Mouse (Mus musculus): Measurements from ENCODE around the gene Fam19a5. TPM values are rescaled to one million over a fixed set of nuclear protein-coding genes. Genes with fewer than 3 reads are reported as not detected.

Gene Fam19a5
- total RNA-seq, 2 experiments from 2014 or later: 112 to 119 TPM

- no peak for DNase-seq (ENCODE audit: low spot score in 2 of 2)
Measured at GRCm38 (mm10) chr15:87717056-87717455, 173.0 kb downstream of the Fam19a5 start.

DNA sequence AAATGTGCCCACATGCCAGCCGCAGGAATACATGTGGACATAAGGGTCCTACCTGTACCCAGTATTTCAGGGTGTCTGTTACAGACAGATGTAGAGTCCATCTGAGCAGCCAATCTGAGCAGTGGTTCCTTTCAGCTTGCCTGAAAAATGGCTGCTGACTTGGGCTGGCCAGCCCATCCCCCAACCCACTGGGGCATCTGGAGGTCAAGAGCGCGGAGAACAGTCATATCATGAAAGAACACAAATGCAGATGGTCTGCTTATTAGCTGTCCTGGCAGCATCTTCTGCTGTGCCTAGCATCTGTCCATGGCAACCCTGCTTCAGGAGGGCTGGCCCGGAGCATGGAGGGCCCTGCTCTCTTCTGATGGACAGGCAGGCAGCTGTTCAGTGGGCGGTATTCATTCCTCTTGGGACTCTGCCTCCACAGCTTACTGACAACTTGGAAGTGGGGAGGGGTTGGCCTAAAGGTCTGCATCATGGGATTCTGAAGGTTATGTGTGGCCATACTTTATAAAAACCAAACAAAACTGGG is 179.4 kb downstream of the Fam19a5 start:
- no peak for DNase-seq (ENCODE audit: low spot score in 2 of 2)

DNA sequence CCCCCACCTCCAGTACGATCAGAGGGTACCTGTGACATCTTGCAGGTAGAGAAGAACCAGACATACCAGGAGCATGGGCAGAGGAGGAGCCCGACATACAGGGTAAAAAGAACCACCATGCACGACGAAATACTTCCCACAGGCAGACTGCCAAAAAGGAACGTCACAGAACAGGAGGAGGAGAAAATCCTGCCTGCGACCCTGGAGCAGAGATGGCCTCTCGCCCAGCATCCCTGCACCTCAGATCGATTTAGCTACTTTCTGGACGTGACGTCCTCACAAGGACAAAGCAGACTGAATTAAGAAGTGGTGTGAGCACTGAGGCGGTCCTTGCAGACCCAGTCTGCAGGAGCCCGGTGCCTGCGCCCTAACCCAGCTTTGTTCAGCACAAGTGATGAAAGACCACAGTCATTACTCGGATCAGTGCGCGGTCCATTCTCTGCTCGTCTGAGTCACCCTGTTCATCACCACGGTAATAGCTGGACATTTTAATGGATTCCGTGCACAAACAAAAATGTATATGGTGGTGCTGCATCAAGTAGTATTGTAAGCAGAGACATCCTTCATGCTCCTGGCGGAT is 182.6 kb downstream of the Fam19a5 start:
- DNase-seq (ENCODE audit: low spot score in 2 of 2): no peak

GRCm38 (mm10) chr15:87736345-87736744 is 192.2 kb downstream of the Fam19a5 start:
- DNase-seq (ENCODE audit: low spot score in 2 of 2): no peak

DNA sequence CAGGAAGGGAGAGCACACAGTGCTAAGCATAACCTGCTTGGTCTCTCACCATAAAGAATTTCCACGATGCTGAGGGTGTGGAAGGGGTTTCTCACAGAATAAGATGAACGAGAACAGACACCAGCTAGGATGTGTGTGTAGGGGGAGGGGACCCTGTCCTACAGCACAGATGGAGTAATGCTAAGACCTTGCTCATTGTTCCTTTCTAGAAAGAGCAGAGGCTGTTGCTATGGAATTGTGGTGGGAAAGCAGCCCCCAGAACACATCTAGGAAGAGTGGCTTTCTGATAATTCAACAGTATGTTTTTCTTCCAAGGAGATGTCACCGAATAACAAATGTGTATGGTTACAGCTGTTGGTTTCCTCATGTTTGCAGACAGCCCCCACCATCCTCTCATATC is 211.4 kb downstream of the Fam19a5 start:
- DNase-seq (ENCODE audit: low spot score in 2 of 2): no peak

GRCm38 (mm10) chr15:87765876-87766275 is 221.8 kb downstream of the Fam19a5 start:
- no peak for DNase-seq (ENCODE audit: low spot score in 2 of 2)

DNA sequence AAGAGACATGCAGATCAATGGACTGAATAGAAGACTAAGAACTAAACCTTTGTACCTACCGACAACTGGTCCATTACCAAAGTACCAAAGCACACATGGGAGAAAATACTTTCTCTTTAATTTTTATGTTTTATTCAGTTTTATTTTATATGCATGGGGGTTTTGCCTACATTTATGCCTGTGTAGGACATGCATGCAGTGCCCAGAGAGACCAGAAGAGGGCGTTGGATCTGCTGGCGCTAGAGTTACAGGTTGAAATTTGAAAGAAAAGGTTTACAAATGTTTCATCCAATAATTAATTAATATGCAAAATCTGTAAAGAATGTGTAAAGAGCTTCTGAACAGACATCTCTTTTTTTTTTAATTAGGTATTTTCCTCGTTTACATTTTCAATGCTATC is 229.9 kb downstream of the Fam19a5 start:
- DNase-seq (ENCODE audit: low spot score in 2 of 2): no peak

DNA sequence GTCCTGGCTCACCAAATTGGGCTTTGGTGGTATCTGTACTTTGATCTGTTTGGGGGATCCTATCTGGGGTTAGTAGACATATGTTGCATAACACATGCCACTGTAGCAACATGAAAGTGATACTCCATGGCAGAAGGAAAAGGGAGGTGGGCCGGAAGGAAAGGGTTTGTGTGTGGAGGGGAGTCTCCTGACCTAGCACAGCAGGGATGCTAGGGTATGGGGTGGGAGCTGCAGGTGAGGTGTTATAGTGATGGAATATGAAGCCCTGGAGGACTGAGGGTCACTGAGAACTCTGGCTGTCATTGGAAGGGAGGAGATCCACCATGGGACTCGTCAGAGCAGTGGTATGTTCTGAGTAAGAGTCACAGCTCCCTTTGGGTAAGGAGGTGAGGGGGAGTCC is 239.2 kb downstream of the Fam19a5 start:
- DNase-seq (ENCODE audit: low spot score in 2 of 2): no peak

DNA sequence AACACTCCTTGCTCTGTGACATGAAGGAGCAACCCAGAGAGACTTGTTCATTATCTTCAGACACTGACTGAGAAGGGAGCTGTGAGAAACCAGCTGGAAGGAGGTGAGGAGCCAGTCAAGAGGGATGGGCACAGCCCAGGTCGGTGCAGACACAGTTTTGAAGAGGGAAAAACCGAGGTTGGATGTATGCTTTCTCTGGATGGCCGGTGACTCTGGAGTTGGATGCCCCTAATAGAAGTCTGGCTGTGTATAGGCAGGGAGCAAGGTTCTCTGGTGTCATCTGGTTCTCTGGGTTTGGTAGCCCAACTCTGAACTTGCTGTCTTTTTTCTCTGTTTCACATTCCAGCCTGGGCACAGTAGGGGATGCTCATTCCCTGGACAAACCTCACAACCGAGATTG is 245.6 kb downstream of the Fam19a5 start:
- DNase-seq (ENCODE audit: low spot score in 2 of 2): no peak

DNA sequence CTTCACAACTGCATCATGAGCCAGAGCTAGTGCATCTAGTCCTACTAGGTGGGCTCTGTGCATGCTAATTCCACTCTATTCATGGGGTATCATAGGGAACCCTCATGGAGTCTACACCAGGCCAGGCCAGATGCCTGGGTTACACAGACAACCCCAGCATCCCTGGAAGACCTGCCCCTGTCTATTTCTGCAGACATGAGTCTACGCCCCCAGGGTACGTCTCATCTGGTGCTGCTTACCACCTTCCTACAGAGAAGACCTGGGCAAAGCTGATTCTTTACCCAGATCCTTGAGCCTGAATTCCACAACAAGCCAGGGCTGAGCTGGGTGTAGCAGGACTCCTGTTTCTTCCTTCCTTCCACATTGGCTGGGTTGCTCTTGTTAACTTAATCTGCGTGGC is 249.6 kb downstream of the Fam19a5 start:
- DNase-seq (ENCODE audit: low spot score in 2 of 2): no peak

DNA sequence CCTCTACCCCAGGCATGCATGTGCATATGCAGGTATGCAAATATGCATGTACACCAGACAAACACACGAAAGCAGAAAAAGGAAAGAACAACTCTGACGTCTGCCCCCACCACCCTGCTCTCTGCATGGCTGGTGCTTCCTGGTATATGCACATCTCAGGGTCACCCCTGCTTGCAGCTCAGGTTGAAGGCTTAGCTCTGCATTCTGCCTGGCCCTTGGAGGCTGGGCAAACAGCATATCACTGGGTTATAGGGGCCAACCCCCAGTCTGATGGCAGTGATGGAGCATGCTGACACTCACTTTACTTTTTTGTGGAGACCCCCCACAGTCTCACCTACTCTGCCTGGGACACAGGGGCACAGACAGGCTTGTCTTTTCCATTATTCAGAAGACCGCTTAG is 252.5 kb downstream of the Fam19a5 start:
- DNase-seq (ENCODE audit: low spot score in 2 of 2): no peak

Small RNA genes within 50 kb of the gene (microRNA-seq; reads per million reads assigned to microRNA genes)
- 0 reads per million in 2 experiments for gene Mir6393
